Mouse (Mus musculus) lung, postnatal 14 days (tissue): Measurements from ENCODE around the gene Fkbp2.

ENCODE experiments used
- DNase-seq: peaks from one replicate; pipeline ENCODE4 v3.0.0; 2021

The Fkbp2 gene

GRCm38 (mm10) chr19:6990712-6991111, 10.4 kb upstream of the Fkbp2 start:
- DNase-seq, result no peak

DNA sequence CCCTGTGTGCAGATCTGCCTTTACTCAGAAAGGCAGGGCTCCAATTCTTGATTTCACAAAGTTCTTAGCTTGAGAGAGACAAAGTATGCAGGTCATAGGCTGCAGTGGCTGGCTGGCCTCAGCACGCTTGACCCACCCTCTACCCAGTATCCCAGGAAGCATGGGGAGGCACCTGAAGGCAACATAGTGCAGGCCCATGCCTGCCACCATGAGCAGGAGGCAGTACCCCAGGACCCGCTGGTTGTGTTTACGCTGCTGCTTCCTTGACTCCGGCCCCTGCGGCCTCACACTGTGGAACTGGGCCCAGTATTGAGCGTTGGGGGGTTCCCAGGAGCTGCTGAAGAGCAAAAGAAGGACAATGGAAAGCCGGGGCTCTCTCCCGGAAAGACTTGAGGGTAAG, 8.9 kb upstream of the Fkbp2 start:
- DNase-seq, result no peak

DNA sequence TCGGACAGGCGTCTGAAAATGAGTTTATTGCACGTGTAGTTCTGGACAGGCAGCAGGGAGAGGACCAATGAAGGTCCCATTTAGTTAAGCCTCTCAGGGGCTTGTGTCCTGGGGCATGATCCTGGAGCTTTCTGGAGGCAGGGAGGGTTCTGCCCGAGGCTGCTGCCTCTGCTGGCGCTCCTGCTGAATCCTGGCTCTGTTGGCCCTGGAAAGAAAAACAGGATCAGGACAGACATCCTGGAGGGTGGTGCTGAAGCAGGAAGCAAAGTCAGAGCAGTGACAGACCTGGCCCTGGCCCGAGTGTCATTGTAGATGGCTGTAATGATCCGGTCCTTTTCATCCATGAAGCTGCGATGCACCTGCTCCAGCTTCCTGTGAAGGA, 7.6 kb upstream of the Fkbp2 start:
- DNase-seq, result no peak

DNA sequence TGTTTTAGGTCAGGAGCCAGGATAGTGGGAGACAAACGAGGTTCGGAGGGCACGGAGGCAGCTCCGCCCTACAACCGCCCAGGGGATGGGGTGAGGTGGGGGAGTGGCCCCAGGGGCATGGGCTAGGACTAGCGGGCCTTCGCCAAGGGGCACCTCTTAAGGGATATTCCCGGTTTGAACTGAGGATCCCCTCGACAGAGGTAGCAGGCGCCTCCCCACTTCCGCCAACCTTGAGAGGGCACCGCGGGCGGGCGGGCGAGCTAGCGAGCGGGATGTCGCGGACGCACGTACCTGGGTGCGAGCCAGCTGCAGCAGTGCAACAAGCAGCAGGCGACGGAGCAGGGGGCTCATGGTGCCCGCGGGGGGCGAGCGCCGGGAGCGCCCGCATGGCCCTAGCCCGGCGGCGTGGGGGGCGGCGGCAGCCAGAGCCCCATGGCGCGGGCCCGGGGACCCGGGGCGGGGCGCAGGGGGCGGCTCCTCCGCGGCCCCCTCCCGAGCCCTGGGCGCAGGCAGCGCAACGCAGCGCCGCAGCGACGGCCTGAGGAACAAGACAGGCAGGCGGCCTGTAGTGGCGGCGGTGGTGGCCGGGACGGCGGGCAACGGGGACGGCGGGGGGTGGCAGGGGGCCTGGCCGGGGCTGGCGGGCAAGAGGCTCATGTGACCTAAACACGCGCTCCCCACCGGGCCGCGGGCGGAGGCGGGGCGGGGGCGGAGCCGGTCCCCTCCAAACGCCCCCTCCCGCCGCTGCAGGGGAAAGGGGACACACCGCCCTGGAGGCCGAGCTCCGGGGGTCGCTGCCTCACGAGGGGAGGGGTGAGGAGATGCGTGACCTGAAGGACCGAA, 7.0 kb upstream of the Fkbp2 start, which contains the start of gene Vegfb:
Gene Vegfb, minus strand, starts transcription at position 591 of the 843 bp plus-strand sequence.
- DNase-seq, result peak; percentile 68

DNA sequence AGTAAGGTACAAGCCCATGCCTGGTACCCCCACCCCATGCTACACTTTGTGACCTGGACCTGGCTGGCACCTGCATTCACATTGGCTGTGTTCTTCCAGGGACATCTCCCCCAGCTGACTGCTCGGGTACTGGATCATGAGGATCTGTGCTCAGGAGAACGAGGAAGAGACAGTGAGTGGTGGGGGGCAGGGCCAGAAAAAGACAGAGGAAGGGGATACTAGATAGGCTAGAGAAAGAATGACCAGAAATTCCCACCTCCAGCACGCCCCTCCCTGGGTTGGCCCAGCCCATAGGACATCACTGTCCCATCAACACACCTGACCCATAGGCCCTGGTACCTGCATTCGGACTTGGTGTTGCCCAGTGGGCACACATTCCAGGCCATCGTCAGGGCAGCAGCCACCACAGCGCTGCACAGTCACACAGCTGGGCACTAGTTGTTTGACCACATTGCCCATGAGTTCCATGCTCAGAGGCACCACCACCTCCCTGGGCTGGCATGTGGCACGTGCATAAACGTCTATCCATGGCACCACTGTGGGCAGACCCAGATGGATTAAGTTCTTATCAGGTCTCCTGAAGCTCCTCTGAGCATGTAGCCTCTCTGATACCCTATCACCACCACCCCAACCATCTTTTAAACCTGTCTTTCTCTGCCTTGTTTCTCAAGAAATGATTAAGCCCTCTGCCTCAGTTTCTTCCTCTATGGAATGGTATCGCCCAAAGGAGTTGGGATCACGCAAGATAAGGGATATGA, 5.8 kb upstream of the Fkbp2 start:
- DNase-seq, result no peak

DNA sequence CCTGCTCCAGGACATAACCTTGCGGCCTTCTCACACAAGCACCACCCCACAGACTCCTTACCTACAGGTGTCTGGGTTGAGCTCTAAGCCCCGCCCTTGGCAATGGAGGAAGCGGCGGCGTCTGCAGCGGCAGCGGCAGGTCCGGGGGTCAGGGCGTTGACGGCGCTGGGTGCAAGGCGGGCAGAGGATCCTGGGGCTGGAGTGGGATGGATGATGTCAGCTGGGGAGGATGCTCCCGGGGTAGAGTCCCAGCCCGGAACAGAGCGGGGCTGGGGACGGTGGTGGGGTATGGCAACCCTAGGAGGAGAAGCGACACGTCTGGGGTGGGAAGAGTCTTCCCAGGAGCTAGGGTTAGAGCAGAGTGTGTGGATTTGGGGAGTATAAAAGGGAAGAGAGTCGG, 5.0 kb upstream of the Fkbp2 start:
- no peak for DNase-seq

- DNase-seq, result no peak
Observed at GRCm38 (mm10) chr19:6983621-6984020, 3.3 kb upstream of the Fkbp2 start.

- no peak for DNase-seq
Observed at GRCm38 (mm10) chr19:6981465-6981864, 1.2 kb upstream of the Fkbp2 start.

DNA sequence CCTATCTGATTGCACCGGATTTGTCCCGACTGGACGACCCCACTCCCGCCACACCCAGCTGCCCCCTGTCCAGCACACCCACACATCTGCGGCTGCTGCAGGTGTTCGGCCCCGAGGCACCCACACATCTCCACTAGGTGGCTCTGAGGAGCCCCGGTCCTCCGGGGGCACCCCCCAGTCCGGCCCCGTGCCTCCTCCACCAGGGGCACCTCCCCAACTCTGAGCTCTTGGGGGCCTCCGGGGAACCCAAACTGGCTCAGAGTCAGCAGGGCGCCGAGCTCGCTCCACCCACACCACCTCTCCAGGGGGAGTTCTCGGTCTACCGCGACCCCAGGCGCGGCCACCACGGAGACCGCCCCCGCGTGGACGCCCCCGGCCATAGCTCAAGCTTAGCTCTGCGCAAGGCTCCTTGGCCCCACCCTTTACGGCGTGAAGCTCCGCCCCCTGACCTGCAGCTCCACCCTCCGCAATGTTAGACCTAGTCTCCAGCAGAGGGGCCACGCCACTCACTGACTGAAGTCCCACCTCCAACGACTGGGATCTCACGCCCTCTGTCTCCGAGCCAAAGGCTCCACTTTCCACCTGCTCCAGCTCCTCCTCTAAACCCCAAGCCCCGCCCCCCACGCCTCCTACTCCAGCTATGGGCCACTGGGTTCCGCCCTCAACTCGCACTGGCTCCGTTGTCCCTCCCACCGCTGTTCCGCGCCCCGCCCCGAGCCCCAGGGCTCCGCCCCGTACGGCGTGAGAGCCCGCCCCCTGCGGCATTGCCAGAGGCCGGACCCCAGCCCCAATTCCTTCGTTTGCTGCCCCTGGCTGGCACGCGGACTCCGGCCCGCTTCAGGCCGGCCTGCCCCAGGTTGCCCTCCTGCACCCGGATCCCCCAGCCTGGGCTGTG, 568 bp downstream of the Fkbp2 start:
- peak; percentile 100 for DNase-seq

- DNase-seq, result no peak
Observed at GRCm38 (mm10) chr19:6979001-6979479, 1.3 kb downstream of the Fkbp2 start.

GRCm38 (mm10) chr19:6978639-6978974, 1.7 kb downstream of the Fkbp2 start:
- no peak for DNase-seq

- no peak for DNase-seq
Observed at GRCm38 (mm10) chr19:6977759-6978638, 2.3 kb downstream of the Fkbp2 start.

DNA sequence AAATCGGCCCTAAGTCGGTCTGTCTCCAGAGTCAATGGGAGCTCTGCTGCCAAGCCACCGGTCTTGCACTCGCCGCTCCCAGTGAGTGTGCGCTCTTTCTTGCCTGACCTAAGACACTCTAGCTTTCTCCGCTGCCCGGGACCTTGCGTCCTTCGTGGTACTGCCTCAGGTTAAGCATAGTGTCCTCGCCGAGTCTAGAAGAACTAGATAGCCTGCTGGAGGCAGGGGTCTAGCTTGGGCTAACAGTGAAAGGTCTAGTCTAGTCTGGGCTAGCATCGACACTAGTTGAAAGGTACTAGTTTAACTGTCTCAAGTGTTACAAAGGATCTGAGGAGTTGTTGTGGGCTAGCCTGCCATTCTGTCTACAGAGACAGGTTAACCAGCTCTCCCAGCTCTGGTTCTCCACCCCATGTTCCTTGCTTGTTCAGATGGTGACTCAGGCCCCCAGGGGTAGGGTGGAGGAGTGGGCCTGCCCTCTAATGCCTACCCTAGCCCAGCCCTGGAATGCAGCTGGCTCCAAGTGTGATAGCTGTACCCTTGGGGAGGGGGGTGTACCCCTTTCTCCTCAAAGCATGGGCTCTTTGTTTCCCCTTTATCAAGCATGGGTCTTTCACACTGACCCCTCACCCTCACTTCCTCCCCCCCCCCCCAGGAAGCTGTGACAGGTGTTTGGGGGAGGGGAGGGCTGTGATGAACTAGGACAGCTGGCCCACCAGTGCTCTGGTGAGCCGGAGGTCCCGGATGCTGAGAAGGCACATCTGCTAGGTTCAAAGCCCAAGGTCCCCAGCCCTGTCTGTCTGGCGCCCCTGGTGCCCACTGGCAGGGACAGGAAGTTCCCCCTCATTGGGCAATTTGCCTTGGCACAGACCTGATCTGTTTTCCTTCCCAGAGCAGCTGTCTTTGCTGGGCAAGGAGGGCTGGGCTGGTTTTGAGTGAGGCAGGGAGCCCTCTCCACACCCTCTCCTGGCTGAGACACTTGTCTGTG, 4.5 kb downstream of the Fkbp2 start, which contains the start of gene Plcb3:
Gene Plcb3, minus strand, starts transcription at position 934 of the 985 bp plus-strand sequence.
- DNase-seq, result peak; percentile 66

DNA sequence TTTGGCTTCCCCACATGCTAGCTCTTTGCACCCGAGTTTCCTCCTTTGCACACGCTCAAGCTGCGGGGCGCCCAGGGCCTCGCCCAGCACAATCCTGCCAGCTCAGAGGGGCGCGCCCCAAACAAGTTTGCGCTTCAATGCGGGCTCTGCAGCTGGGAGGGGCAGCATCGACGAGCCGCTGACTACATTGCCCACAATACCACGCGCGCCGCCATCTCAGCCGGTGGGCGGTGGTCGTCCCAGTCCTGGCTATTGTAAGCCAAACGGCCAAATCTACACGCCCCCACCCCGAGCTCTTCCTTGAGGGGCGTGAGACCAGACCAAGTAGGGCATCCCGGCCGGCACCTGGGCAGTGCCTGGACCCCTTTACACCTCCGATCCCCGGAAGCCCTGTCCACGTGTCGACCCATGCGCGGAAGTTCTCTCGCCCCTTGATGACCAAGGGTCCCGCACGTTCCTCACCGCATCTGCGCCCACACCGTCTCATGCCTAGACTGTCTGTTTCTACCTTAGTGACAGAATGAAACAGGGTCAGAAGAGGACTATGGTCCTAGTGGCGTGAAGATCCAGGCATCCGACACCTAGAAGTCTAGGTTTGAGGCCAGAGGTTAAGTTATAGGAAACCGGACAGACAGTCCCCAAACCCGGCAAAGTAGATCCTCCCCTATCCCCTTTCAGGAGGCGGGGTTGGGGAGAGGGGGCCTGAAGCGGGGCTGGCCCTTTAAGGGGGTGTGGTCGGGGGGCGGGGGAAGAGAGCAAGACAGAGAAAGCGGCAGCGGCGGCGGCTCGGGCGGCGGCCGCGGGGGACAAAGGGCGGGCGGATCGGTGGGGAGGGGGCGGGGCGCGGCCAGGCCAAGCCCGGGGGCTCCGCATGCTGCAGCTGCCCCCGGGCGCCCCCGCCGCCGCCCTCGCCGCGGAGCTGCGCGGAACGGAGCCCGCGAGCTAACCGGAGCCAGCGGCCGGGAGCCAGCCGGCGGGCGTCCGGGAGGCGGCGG, 5.8 kb downstream of the Fkbp2 start, which contains the start of gene Ppp1r14b:
Gene Ppp1r14b, plus strand, starts transcription at position 758 of the 995 bp plus-strand sequence.
- peak; percentile 80 for DNase-seq

DNA sequence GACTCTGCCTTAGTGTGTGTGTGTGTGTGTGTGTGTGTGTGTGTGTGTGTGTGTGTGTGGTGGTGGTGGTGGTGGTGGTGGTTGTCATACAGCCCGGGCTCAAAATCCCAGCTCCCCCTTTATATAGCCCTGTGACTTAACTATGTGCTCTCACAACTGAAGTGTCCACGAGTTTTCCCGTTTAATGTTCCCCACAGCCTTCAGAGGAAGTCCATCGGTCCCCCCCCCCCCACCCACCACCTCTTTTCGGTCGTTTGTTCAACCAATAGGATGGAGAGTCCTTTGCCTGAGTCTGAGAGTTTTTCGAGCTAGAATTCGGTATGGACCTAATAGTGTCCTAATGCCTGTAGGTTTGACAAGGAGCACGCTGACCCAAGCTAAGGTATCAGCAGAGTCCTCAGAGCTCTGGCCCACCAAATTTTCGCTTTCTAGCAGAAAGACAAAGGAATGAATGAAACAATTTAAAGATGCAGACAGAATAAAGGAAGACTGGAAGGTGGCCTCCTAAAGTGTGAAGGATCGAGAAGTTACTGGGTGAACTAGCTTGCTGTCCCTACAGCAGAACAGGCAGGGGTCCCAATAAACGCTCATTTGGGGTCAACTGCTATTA, 6.6 kb downstream of the Fkbp2 start:
- DNase-seq, result no peak

DNA sequence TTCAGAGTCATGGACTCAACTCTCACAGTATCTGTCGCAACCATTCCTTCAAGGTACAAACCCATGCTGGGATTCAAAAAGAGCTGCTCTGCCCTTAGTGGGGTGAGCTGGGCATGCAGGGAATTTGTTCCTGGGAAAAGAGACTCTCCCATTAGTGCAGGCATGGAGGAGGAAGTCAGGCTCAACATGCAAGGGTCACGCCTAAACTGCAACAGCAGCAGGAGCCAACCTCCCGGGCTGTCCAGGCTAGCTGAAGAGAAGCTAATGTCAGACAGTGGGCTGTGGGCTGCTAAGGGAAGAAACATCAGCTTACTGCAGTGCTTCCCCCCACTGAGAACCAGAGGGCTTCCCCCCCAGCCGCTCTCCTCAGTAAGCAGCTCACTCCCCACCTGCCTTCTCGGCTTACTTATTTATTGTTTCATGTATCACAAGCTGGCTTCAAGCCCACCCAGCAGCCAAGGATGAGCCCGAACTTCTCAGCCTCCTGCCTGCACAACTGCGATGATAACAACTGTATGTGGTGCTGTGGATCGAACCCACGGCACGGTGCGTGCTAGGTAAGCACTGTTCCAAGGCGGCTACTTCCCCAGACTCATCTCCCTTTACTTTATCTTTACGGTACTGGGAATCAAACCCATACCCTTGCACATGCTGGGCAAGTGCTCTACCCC, 7.9 kb downstream of the Fkbp2 start:
- no peak for DNase-seq

GRCm38 (mm10) chr19:6971644-6972043, 8.7 kb downstream of the Fkbp2 start:
- DNase-seq, result no peak

- DNase-seq, result no peak
Observed at GRCm38 (mm10) chr19:6970460-6971085, 9.7 kb downstream of the Fkbp2 start.
